Mouse (Mus musculus) neural tube, embryonic 15.5 days (tissue): ENCODE measurements at regions not wholly inside any gene's neighbourhood (a gene's known extent, or its start where the extent isn't known, plus 50 kb on each side); places are given as distances from the start of the nearest gene placed in this dataset.

ENCODE experiments used
- ATAC-seq: fragments of 200-750 bp; cut with Nextera tagmentation; 2 replicates; pipeline ENCODE4 v1.8.0; 2017; ENCODE audit warnings: mild to moderate bottlenecking, moderate TSS enrichment, moderate library complexity; ENCODE audit not compliant: low FRiP score
- H3K27ac ChIP-seq: fragments of 300-500 bp; sonication (generic); replicated peaks from 2 replicates; pipeline ENCODE4 v1.5.1; 2015; ENCODE audit warnings: mild to moderate bottlenecking, inconsistent platforms
- H3K27me3 ChIP-seq: fragments of 300-500 bp; sonication (generic); replicated peaks from 2 replicates; pipeline ENCODE4 v1.6.1; 2015; ENCODE audit warnings: inconsistent platforms
- H3K36me3 ChIP-seq: fragments of 300-500 bp; sonication (generic); 2 replicates; pipeline ENCODE4 v1.6.1; 2015; ENCODE audit warnings: inconsistent platforms
- H3K4me1 ChIP-seq: fragments of 300-500 bp; sonication (generic); 2 replicates; pipeline ENCODE4 v1.6.1; 2015; ENCODE audit warnings: inconsistent platforms
- H3K4me2 ChIP-seq: fragments of 300-500 bp; sonication (generic); 2 replicates; pipeline ENCODE4 v1.6.1; 2015; ENCODE audit warnings: inconsistent platforms, mild to moderate bottlenecking, moderate library complexity
- H3K4me3 ChIP-seq: fragments of 300-500 bp; sonication (generic); replicated peaks from 2 replicates; pipeline ENCODE4 v1.5.1; 2015; ENCODE audit warnings: mild to moderate bottlenecking, inconsistent platforms
- H3K9ac ChIP-seq: fragments of 300-500 bp; sonication (generic); replicated peaks from 2 replicates; pipeline ENCODE4 v1.6.1; 2015; ENCODE audit warnings: mild to moderate bottlenecking, inconsistent platforms
- H3K9me3 ChIP-seq: fragments of 300-500 bp; sonication (generic); replicated peaks from 2 replicates; pipeline ENCODE4 v1.6.1; 2016; ENCODE audit warnings: inconsistent platforms
- WGBS: fragments of 180-500 bp; shearing (Covaris S2); methylation state at CpG from one replicate; pipeline ENCODE4 v1.1.7; 2015; ENCODE audit warnings: mixed read lengths; 5-methylcytosine and 5-hydroxymethylcytosine counted together

DNA sequence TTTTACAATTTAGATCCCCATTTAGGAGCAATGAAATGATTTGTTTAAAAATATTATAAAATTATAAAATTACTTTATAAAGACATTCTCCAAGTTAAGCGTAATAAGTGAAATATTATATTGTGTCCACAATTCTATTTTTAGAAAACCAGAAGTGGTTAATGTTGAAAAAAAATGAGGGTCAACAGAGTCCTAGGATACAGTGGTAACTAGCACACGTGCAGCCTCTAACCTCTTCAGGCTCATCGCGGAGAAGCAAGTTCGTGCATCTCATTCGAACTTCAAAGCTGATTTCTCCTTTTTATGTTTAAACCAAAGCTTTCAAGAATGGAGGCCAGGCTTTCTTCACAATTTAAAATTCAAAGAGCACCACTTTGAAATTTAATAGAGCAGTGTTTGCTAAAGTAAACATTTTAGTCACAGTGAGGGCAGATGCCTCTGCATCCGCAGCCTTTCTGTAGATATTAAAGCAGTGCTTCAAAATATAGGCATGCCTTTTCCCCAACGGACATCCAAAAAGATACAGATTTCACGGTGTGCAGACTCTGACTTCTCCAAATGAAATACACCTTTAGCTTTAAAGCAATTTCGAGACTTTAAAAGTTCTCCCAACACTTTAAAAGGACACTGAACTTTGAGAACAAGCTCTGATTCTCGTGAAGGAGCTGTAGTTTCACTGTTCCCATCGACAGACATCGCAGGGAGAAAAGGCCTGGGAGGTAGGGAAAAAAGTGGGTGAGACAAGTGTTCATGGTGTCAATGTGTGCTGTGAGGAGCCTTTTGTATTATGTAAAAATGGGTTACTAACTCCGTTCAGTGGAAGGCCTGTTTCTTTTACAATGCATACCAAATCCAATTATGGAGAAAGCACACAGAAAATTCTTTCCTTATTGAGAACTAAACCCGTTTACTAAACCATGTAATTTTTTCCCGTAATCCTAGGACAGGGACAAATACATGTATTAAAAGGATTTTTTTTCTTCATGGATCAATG is 419.8 kb upstream of the Manea start:
- Histone ChIP-seq H3K4me2 (peak overlapping the region; percentile 34), H3K27ac (no peak overlapping the region), H3K9me3 (no peaks in the 10 kb centered on the region), H3K36me3 (no peaks in the 10 kb centered on the region), H3K4me3 (no peak overlapping the region), H3K4me1 (peaks cover 5% of the 10 kb centered on the region), H3K27me3 (no peaks in the 10 kb centered on the region), H3K9ac (no peak overlapping the region)
- WGBS, result 23% methylated on average over 16 of the region's 16 CpGs
- no peak for ATAC-seq

- Histone ChIP-seq H3K36me3 (no peaks in the 10 kb centered on the region), H3K4me1 (no peaks in the 10 kb centered on the region), H3K27me3 (no peaks in the 10 kb centered on the region), H3K4me3 (no peak overlapping the region), H3K9me3 (no peaks in the 10 kb centered on the region), H3K9ac (no peak overlapping the region), H3K4me2 (no peak overlapping the region), H3K27ac (no peak overlapping the region)
- WGBS, result 86% methylated on average over 3 of the region's 3 CpGs
- ATAC-seq, result no peak
Measured at GRCm38 (mm10) chr4:26740815-26741214, 394.1 kb upstream of the Manea start.

DNA sequence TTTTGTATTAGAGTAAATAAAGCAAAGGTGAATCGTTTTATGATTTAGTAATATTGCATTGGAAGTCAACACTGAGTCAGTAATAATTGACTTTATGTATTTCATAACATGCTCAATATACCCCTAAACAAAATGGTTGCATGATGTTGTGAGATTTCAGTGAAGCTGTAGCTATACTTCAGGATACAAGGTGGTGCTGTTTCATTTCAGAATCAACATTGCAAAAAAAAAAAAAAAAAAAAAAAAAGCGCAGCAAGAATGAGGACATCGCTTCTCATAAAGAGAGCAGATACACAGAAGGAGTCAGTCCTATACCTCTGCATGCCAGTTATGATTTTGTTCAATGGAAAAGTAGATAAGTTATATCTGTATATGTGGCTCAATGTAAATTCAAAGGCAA is 389.7 kb upstream of the Manea start:
- Histone ChIP-seq H3K4me3 (no peak overlapping the region), H3K4me1 (no peaks in the 10 kb centered on the region), H3K9me3 (no peaks in the 10 kb centered on the region), H3K9ac (no peak overlapping the region), H3K27ac (no peak overlapping the region), H3K4me2 (no peak overlapping the region), H3K27me3 (no peaks in the 10 kb centered on the region), H3K36me3 (no peaks in the 10 kb centered on the region)
- no peak; the same call in 1 of the 2 replicates for ATAC-seq
- WGBS, result 83% methylated on average over 3 of the region's 3 CpGs

DNA sequence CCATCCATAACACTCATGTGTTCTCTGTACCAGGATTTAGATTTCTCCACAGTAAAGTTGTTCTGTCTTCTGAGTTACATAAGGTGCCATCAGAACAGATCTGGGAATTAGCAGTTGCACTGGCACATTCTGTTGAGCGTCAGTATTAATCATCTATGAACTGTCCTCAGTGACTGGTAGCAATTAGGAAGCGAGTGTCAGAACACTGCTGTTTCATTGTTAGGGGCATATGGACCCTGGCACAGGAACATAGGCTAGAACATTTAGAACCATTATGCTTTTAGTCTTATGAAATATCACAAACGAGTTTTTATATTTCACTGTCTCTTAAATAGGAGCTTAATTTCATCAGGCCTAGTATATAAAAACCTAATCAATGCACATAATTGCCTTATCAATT is 367.7 kb upstream of the Manea start:
- WGBS, result 61% methylated on average over 3 of the region's 3 CpGs
- no peak overlapping the region for H3K4me2 ChIP-seq

GRCm38 (mm10) chr4:26709964-26710363 is 363.3 kb upstream of the Manea start:
- Histone ChIP-seq H3K27ac (no peak overlapping the region), H3K27me3 (no peaks in the 10 kb centered on the region), H3K4me2 (no peak overlapping the region), H3K4me3 (no peak overlapping the region), H3K9me3 (no peaks in the 10 kb centered on the region), H3K9ac (no peak overlapping the region), H3K36me3 (no peaks in the 10 kb centered on the region), H3K4me1 (no peaks in the 10 kb centered on the region)
- no peak for ATAC-seq
- WGBS, result 80% methylated on average over 1 of the region's 1 CpGs

More for the DNA sequence above, 367.7 kb upstream of the Manea start:
- Histone ChIP-seq H3K27me3 (no peaks in the 10 kb centered on the region), H3K36me3 (no peaks in the 10 kb centered on the region), H3K4me3 (no peak overlapping the region), H3K9ac (no peak overlapping the region), H3K4me1 (no peaks in the 10 kb centered on the region), H3K27ac (no peak overlapping the region), H3K9me3 (no peaks in the 10 kb centered on the region)
- ATAC-seq, result no peak

DNA sequence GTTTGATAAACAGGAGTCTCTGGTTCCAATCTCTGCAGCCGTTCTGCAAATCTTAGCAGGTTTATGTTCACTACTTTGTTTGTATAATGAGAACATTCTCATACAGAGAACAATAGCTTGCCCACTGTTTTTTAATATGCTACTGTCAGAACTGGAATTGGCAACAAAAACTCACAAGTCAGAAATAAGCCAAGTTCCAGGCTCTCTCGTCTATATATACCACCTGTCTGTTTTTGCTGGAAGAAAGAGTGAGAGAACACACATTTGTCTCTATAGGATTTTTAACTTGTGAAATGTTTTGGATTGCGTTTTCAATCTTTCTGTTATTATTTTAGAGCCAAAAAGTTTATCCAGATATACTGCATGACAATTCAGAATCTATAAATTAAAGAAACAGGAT is 349.3 kb upstream of the Manea start:
- no peaks in the 10 kb centered on the region for H3K4me1 ChIP-seq
- H3K4me2 ChIP-seq, result no peak overlapping the region
- H3K36me3 ChIP-seq, result no peaks in the 10 kb centered on the region
- H3K27me3 ChIP-seq, result no peaks in the 10 kb centered on the region
- no peak overlapping the region for H3K9ac ChIP-seq
- H3K9me3 ChIP-seq, result no peaks in the 10 kb centered on the region
- H3K4me3 ChIP-seq, result no peak overlapping the region
- H3K27ac ChIP-seq, result no peak overlapping the region
- WGBS, result 68% methylated on average over 3 of the region's 3 CpGs
- no peak for ATAC-seq
